Mouse (Mus musculus): ENCODE measurements around the gene Peak1. TPM values are rescaled to one million over a fixed set of nuclear protein-coding genes. Genes with fewer than 3 reads are reported as not detected.

Peak1 gene
- 2.0 and 2.8 TPM in 2 replicates for polyA plus RNA-seq (2012)

DNA sequence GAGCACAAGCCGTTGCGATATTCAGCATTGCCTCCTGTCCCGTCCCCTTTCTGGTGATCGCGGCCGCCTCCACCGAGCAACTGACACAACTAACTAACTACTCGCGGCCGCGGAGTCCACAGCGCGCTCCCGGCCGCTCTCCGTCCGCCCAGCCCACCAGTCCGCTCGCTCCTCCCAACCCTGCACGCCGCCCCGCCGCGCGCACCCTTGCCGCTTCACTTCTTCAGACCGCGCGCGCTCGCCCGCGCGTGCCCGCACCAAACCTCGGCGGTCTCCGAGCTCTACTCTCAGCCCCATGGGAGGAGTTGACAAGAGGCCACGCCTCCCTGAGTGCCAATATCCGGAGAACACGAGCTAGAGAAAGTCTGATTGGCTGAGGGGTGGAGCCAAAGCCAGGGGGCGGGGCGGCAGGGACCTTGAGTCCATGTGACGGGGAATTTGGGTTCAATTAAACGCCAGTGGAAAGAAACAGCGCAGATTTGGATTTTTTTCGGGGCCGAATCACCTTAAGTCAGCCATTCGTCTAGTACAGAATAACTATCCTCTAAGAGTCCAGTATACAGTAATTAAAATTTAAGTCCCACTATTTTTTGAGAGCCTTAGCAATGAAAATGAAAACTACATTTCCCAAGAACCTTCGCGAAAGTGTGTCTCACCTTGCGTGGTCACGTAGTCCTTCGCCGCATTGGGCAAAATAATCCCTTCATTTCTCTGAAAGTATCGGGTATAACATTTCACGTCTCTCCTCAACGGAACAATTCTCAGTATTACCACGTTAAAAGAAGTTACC, at the start of gene Peak1, which contains the start of gene Hmg20a:
TSS of gene Peak1 (minus strand) at position 120 of the 790 bp plus-strand sequence.
TSS of gene Hmg20a (plus strand) at position 662 of the 790 bp plus-strand sequence.

GRCm38 (mm10) chr9:56165377-56165776, 252.5 kb downstream of the Peak1 start, which contains the start of gene Tspan3:
Tspan3 (minus strand) TSS chr9:56165477.

Other genes with a start within 250 kb of the Peak1 start
- gene Hmg20a, start 542 bp upstream of the Peak1 start, polyA plus RNA-seq (2012) = 4.4 and 7.4 TPM in 2 replicates

All from megakaryocyte-erythroid progenitor cell, adult 5 weeks (primary cell).